Mouse (Mus musculus) MEL (cell line): ENCODE results near the gene Morn1. TPM values are rescaled to one million over a fixed set of nuclear protein-coding genes. Genes with fewer than 3 reads are reported as not detected.

Experiments used
- DNase-seq: peaks from one replicate; pipeline ENCODE4 v3.0.0; 2011; ENCODE audit warnings: low read depth, low spot score
- H3K27ac ChIP-seq: 2 replicates; pipeline ENCODE4 v1.5.1; 2012; ENCODE audit warnings: low read depth, mild to moderate bottlenecking, control low read depth, low read length, moderate library complexity; ENCODE audit not compliant: control insufficient read depth
- H3K27me3 ChIP-seq, 2 experiments: fragments of 150-350 bp in 1 of 2; sonication (generic) in 1 of 2; 2 replicates each; pipeline ENCODE4 v1.6.1; 2012; ENCODE audit warnings: low read length in 2 of 2, mild to moderate bottlenecking in 2 of 2, improper control_type of control experiment in 1 of 2, moderate library complexity in 1 of 2; ENCODE audit not compliant: insufficient read depth in 2 of 2, control insufficient read depth in 1 of 2
- H3K36me3 ChIP-seq, 2 experiments: 2 replicates each; pipeline ENCODE4 v1.6.1; 2012 to 2014; ENCODE audit warnings: low read length in 2 of 2, improper control_type of control experiment in 1 of 2, inconsistent platforms in 1 of 2, mild to moderate bottlenecking in 1 of 2; ENCODE audit not compliant: insufficient read depth in 2 of 2, control insufficient read depth in 1 of 2
- H3K4me1 ChIP-seq, 2 experiments: fragments of 150-350 bp in 1 of 2; sonication (generic) in 1 of 2; 2 replicates each; pipeline ENCODE4 v1.6.1; 2012; ENCODE audit warnings: low read length in 2 of 2, improper control_type of control experiment in 1 of 2, mild to moderate bottlenecking in 1 of 2; ENCODE audit not compliant: insufficient read depth in 2 of 2, control insufficient read depth in 1 of 2
- H3K4me3 ChIP-seq, 2 experiments: fragments of 150-350 bp in 1 of 2; sonication (generic) in 1 of 2; 2 replicates each; pipeline ENCODE4 v1.5.1; 2012; ENCODE audit warnings: low read depth in 2 of 2, low read length in 2 of 2, mild to moderate bottlenecking in 2 of 2, moderate library complexity in 2 of 2, control low read depth in 1 of 2, improper control_type of control experiment in 1 of 2; ENCODE audit not compliant: control insufficient read depth in 1 of 2, insufficient read depth in 1 of 2
- H3K79me2 ChIP-seq: 2 replicates; pipeline ENCODE4 v1.6.1; 2012; ENCODE audit warnings: mild to moderate bottlenecking, low read length, moderate library complexity; ENCODE audit not compliant: control insufficient read depth, poor library complexity, insufficient read depth
- H3K9ac ChIP-seq: 2 replicates; pipeline ENCODE4 v1.6.1; 2012; ENCODE audit warnings: low read depth, mild to moderate bottlenecking, control low read depth, low read length, moderate library complexity; ENCODE audit not compliant: control insufficient read depth, poor library complexity, severe bottlenecking
- H3K9me3 ChIP-seq: fragments of 150-350 bp; sonication (generic); replicated peaks from 2 replicates; pipeline ENCODE4 v1.6.1; 2012; ENCODE audit warnings: mild to moderate bottlenecking, low read length, improper control_type of control experiment, moderate library complexity; ENCODE audit not compliant: insufficient read depth
- BHLHE40 ChIP-seq: IDR thresholded peaks from 2 replicates; pipeline ENCODE4 v1.6.1; 2012; ENCODE audit warnings: low read depth, mild to moderate bottlenecking, inconsistent platforms, low read length, improper control_type of control experiment, borderline replicate concordance
- CHD1 ChIP-seq: IDR thresholded peaks from 2 replicates; pipeline ENCODE4 v1.6.1; 2012; ENCODE audit warnings: low read depth, mild to moderate bottlenecking, inconsistent platforms, low read length, improper control_type of control experiment
- CHD2 ChIP-seq: IDR thresholded peaks from 2 replicates; pipeline ENCODE4 v1.6.1; 2011; ENCODE audit warnings: low read length, improper control_type of control experiment
- CTCF ChIP-seq, 3 experiments: IDR thresholded peaks in 2 of 3; conservative IDR thresholded peaks in 1 of 3; 2 replicates each; pipeline ENCODE4 v1.5.1; 2011 to 2012; ENCODE audit warnings: low read length in 3 of 3, low read depth in 2 of 3, mild to moderate bottlenecking in 2 of 3, improper control_type of control experiment in 1 of 3, inconsistent platforms in 1 of 3, mixed read lengths in 1 of 3, moderate library complexity in 1 of 3; ENCODE audit not compliant: control insufficient read depth in 1 of 3, insufficient read depth in 1 of 3, poor library complexity in 1 of 3, severe bottlenecking in 1 of 3
- ELF1 ChIP-seq: IDR thresholded peaks from 2 replicates; pipeline ENCODE4 v1.6.1; 2014; ENCODE audit warnings: low read depth, mild to moderate bottlenecking, inconsistent platforms, low read length, improper control_type of control experiment, moderate library complexity
- EP300 ChIP-seq, 2 experiments: IDR thresholded peaks; 2 replicates each; pipeline ENCODE4 v1.6.1; 2011; ENCODE audit warnings: improper control_type of control experiment in 2 of 2, low read length in 2 of 2, low read depth in 1 of 2, mild to moderate bottlenecking in 1 of 2
- ETS1 ChIP-seq: IDR thresholded peaks from 2 replicates; pipeline ENCODE4 v1.6.1; 2012; ENCODE audit warnings: low read depth, mild to moderate bottlenecking, inconsistent platforms, low read length, improper control_type of control experiment, moderate library complexity
- GABPA ChIP-seq: IDR thresholded peaks from 2 replicates; pipeline ENCODE4 v1.6.1; 2012; ENCODE audit warnings: low read depth, mild to moderate bottlenecking, inconsistent platforms, low read length, improper control_type of control experiment, moderate library complexity
- GATA1 ChIP-seq: IDR thresholded peaks from 2 replicates; pipeline ENCODE4 v1.6.1; 2011; ENCODE audit warnings: low read depth, low read length, improper control_type of control experiment
- HCFC1 ChIP-seq: IDR thresholded peaks from 2 replicates; pipeline ENCODE4 v1.6.1; 2012; ENCODE audit warnings: low read depth, mild to moderate bottlenecking, inconsistent platforms, low read length, improper control_type of control experiment, moderate library complexity
- JUND ChIP-seq: IDR thresholded peaks from 2 replicates; pipeline ENCODE4 v1.6.1; 2011; ENCODE audit warnings: low read depth, mild to moderate bottlenecking, improper control_type of control experiment, low read length
- KAT2A ChIP-seq: conservative IDR thresholded peaks from 2 replicates; pipeline ENCODE4 v1.6.1; 2012; ENCODE audit warnings: low read depth, low read length, improper control_type of control experiment, inconsistent platforms
- MAFK ChIP-seq: IDR thresholded peaks from 2 replicates; pipeline ENCODE4 v1.6.1; 2011; ENCODE audit warnings: low read depth, mild to moderate bottlenecking, low read length, improper control_type of control experiment, borderline replicate concordance
- MAX ChIP-seq: IDR thresholded peaks from 2 replicates; pipeline ENCODE4 v1.6.1; 2011; ENCODE audit warnings: low read length, improper control_type of control experiment
- MAZ ChIP-seq: IDR thresholded peaks from 2 replicates; pipeline ENCODE4 v1.6.1; 2012; ENCODE audit warnings: low read depth, mild to moderate bottlenecking, inconsistent platforms, low read length, improper control_type of control experiment
- MEF2A ChIP-seq: IDR thresholded peaks from 2 replicates; pipeline ENCODE4 v1.6.1; 2014; ENCODE audit warnings: low read depth, mild to moderate bottlenecking, inconsistent platforms, low read length, improper control_type of control experiment; ENCODE audit not compliant: poor library complexity, insufficient replicate concordance, severe bottlenecking; ENCODE audit errors: extremely low read depth
- MXI1 ChIP-seq: IDR thresholded peaks from 2 replicates; pipeline ENCODE4 v1.6.1; 2011; ENCODE audit warnings: mild to moderate bottlenecking, low read depth, low read length, improper control_type of control experiment
- MYB ChIP-seq: IDR thresholded peaks from 2 replicates; pipeline ENCODE4 v1.6.1; 2011; ENCODE audit warnings: mild to moderate bottlenecking, low read depth, low read length, improper control_type of control experiment
- MYC ChIP-seq: IDR thresholded peaks from 2 replicates; pipeline ENCODE4 v1.6.1; 2011; ENCODE audit warnings: low read depth, mild to moderate bottlenecking, low read length, improper control_type of control experiment, moderate library complexity
- NRF1 ChIP-seq: IDR thresholded peaks from 2 replicates; pipeline ENCODE4 v1.6.1; 2014; ENCODE audit warnings: low read depth, mild to moderate bottlenecking, inconsistent platforms, low read length, improper control_type of control experiment, moderate library complexity; ENCODE audit not compliant: poor library complexity, insufficient read depth, severe bottlenecking
- POLR2A ChIP-seq, 2 experiments: IDR thresholded peaks; 2 replicates each; pipeline ENCODE4 v1.6.1; 2011 to 2012; ENCODE audit warnings: low read length in 2 of 2, mild to moderate bottlenecking in 2 of 2, control low read depth in 1 of 2, improper control_type of control experiment in 1 of 2, low read depth in 1 of 2, moderate library complexity in 1 of 2; ENCODE audit not compliant: control insufficient read depth in 1 of 2, insufficient read depth in 1 of 2, poor library complexity in 1 of 2
- POLR2AphosphoS5 ChIP-seq: IDR thresholded peaks from 2 replicates; pipeline ENCODE4 v1.6.1; 2012; ENCODE audit warnings: low read depth, borderline replicate concordance, mild to moderate bottlenecking, inconsistent platforms, low read length, moderate library complexity, mixed read lengths
- RAD21 ChIP-seq: IDR thresholded peaks from 2 replicates; pipeline ENCODE4 v1.6.1; 2011; ENCODE audit warnings: mild to moderate bottlenecking, low read depth, low read length, improper control_type of control experiment
- RCOR1 ChIP-seq: IDR thresholded peaks from 2 replicates; pipeline ENCODE4 v1.6.1; 2012; ENCODE audit warnings: low read depth, mild to moderate bottlenecking, inconsistent platforms, low read length, improper control_type of control experiment
- SIN3A ChIP-seq: IDR thresholded peaks from 2 replicates; pipeline ENCODE4 v1.6.1; 2012; ENCODE audit warnings: low read length, improper control_type of control experiment, inconsistent platforms
- TBP ChIP-seq: IDR thresholded peaks from 2 replicates; pipeline ENCODE4 v1.8.0; 2011; ENCODE audit warnings: low read depth, low read length, improper control_type of control experiment
- TCF12 ChIP-seq: IDR thresholded peaks from 2 replicates; pipeline ENCODE4 v1.6.1; 2014; ENCODE audit warnings: low read depth, mild to moderate bottlenecking, inconsistent platforms, low read length, improper control_type of control experiment, moderate library complexity
- UBTF ChIP-seq: IDR thresholded peaks from 2 replicates; pipeline ENCODE4 v1.6.1; 2012; ENCODE audit warnings: low read depth, mild to moderate bottlenecking, inconsistent platforms, low read length, improper control_type of control experiment, moderate library complexity, borderline replicate concordance; ENCODE audit not compliant: insufficient read depth
- USF1 ChIP-seq: IDR thresholded peaks from 2 replicates; pipeline ENCODE4 v1.6.1; 2014; ENCODE audit warnings: low read depth, mild to moderate bottlenecking, inconsistent platforms, low read length, improper control_type of control experiment, moderate library complexity
- USF2 ChIP-seq, 2 experiments: IDR thresholded peaks; 2 replicates each; pipeline ENCODE4 v1.6.1; 2011 to 2012; ENCODE audit warnings: improper control_type of control experiment in 2 of 2, low read length in 2 of 2, borderline replicate concordance in 1 of 2, inconsistent platforms in 1 of 2, low read depth in 1 of 2, mild to moderate bottlenecking in 1 of 2; ENCODE audit not compliant: insufficient read depth in 1 of 2
- ZC3H11A ChIP-seq: IDR thresholded peaks from 2 replicates; pipeline ENCODE4 v1.6.1; 2012; ENCODE audit warnings: low read depth, mild to moderate bottlenecking, inconsistent platforms, low read length, improper control_type of control experiment
- ZKSCAN1 ChIP-seq: IDR thresholded peaks from 2 replicates; pipeline ENCODE4 v1.6.1; 2012; ENCODE audit warnings: low read depth, mild to moderate bottlenecking, inconsistent platforms, low read length, improper control_type of control experiment, moderate library complexity
- ZMIZ1 ChIP-seq: IDR thresholded peaks from 2 replicates; pipeline ENCODE4 v1.6.1; 2012; ENCODE audit warnings: low read depth, mild to moderate bottlenecking, inconsistent platforms, low read length, improper control_type of control experiment, moderate library complexity
- ZNF384 ChIP-seq: IDR thresholded peaks from 2 replicates; pipeline ENCODE4 v1.6.1; 2012; ENCODE audit warnings: low read depth, mild to moderate bottlenecking, inconsistent platforms, low read length, improper control_type of control experiment
- polyA plus RNA-seq, 2 experiments: library from polyadenylated mRNA; stranded (reverse) in 1 of 2; unstranded in 1 of 2; fragments of >175 nt in 1 of 2; fragments of >200 nt in 1 of 2; gene quantifications; 2 replicates each; pipeline versions ENCODE4 v1.2.1 to v1.2.4; 2012; ENCODE audit warnings: low replicate concordance in 2 of 2, low read depth in 1 of 2; ENCODE audit not compliant: insufficient read length in 2 of 2, insufficient read depth in 1 of 2, missing spikeins in 1 of 2
- total RNA-seq: library from RNA; depleted of rRNA; stranded (reverse); fragments of 300-350 nt; gene quantifications from 2 replicates; pipeline ENCODE4 v1.2.3, GENCODE M21; 2012

The Morn1 gene
- total and polyA plus RNA-seq, 3 experiments, result 4.1 to 4.4 TPM; not detected in 1

GRCm38 (mm10) chr4:155150276-155151113, 64.1 kb downstream of the Morn1 start:
- H3K27me3 ChIP-seq, result no peaks in the 10 kb centered on the region
- peaks cover 5% of the 10 kb centered on the region; the same call in 1 of the 2 replicates for H3K79me2 ChIP-seq
- H3K27ac ChIP-seq, result peak overlapping the region; percentile 50
- H3K4me1 ChIP-seq, result peaks cover 13 to 24% of the 10 kb centered on the region in 2 experiments
- DNase-seq, result peak; percentile 77
- peaks cover 0 to 5% of the 10 kb centered on the region in 2 experiments; a peak in 2 of 4 replicates for H3K36me3 ChIP-seq
- no peaks in the 10 kb centered on the region for H3K9me3 ChIP-seq
- H3K9ac ChIP-seq, result peak overlapping the region; percentile 83
- H3K4me3 ChIP-seq, result peak overlapping the region; percentile 59 to 72
- TF ChIP-seq USF1 (peak; percentile 22; the same call in 1 of the 2 replicates), GATA1 (peak; percentile 70), ETS1 (no peak), MEF2A (no peak), ZKSCAN1 (no peak), JUND (no peak), ZNF384 (no peak), MYC (peak; percentile 38; the same call in 1 of the 2 replicates), UBTF (peak; percentile 66; the same call in 1 of the 2 replicates), USF2 (IDR thresholded peaks at IDR 0.05; ENCODE audit: borderline replicate concordance in 1 of 2, insufficient read depth in 1 of 2, low read depth in 1 of 2, low read length in 2 of 2) (no peak), EP300 (IDR thresholded peaks at IDR 0.05; ENCODE audit: low read depth in 1 of 2, low read length in 2 of 2) (no peak), TBP (0 out of 2 replicates have a peak, but pooled peaks have one; percentile 10), GABPA (no peak), CTCF (IDR thresholded peaks at IDR 0.05 in 2 of 3, conservative IDR thresholded peaks at IDR 0.05 in 1 of 3; ENCODE audit: control insufficient read depth in 1 of 3, insufficient read depth in 1 of 3, low read depth in 2 of 3, low read length in 3 of 3, poor library complexity in 1 of 3, severe bottlenecking in 1 of 3) (no peak), POLR2AphosphoS5 (no peak), MAX (peak; percentile 62), BHLHE40 (no peak), SIN3A (0 out of 2 replicates have a peak, but pooled peaks have one; percentile 28), ZMIZ1 (0 out of 2 replicates have a peak, but pooled peaks have one; percentile 57), RAD21 (no peak), ZC3H11A (no peak), MAZ (0 out of 2 replicates have a peak, but pooled peaks have one; percentile 32), ELF1 (0 out of 2 replicates have a peak, but pooled peaks have one; percentile 46), TCF12 (no peak), MAFK (no peak), MXI1 (peak; percentile 70; the same call in 1 of the 2 replicates), HCFC1 (peak; percentile 52), CHD2 (no peak), KAT2A (no peak), RCOR1 (no peak), POLR2A (IDR thresholded peaks at IDR 0.05; ENCODE audit: control insufficient read depth in 1 of 2, insufficient read depth in 1 of 2, low read depth in 1 of 2, low read length in 2 of 2, poor library complexity in 1 of 2) (peak; percentile 50 to 63; a peak in 2 of 4 replicates), NRF1 (peak; percentile 37; the same call in 1 of the 2 replicates), CHD1 (no peak), MYB (no peak)
